ENCODE assay signal across 8 mouse cellular contexts in genomic region chr10:112801560-112801959, GRCm38 (mm10).
DNase-seq lines count a peak whose midpoint lies in the region; ATAC-seq and TF ChIP-seq lines count a peak whose summit lies in the region.
"Had no signal": no experiment of that assay in that cellular context is flagged by ENCODE, and none has a peak within 500 bp of the region (broad histone marks: within the 10 kb centered on the region; RNA-seq: fewer than 3 reads in every experiment).

No protein-coding gene starts in this region.

- H3K4me1 ChIP-seq in bone marrow, adult 2 months (ENCODE audit: control insufficient read depth, insufficient read depth, low read length), result no peaks in the 10 kb centered on the region
- H3K4me1 ChIP-seq in forebrain, embryonic 10.5 days, result peaks cover 14% of the 10 kb centered on the region
- H3K4me1 ChIP-seq in liver, embryonic 14.5 days (replicated peaks; ENCODE audit: control insufficient read depth in 2 of 2, insufficient read depth in 2 of 2, low read length in 1 of 2), result no peaks in the 10 kb centered on the region
- H3K4me1 ChIP-seq: stomach, embryonic 15.5 days had no signal

- no peak overlapping the region for H3K4me3 ChIP-seq in bone marrow, adult 2 months (replicated peaks; ENCODE audit: control insufficient read depth, low read depth, low read length)
- no peak overlapping the region for H3K4me3 ChIP-seq in forebrain, embryonic 10.5 days
- no peak overlapping the region for H3K4me3 ChIP-seq in liver, embryonic 14.5 days (ENCODE audit: insufficient read depth in 1 of 2, low read depth in 2 of 2, low read length in 2 of 2)
- H3K4me3 ChIP-seq: stomach, embryonic 15.5 days had no signal

- no peak overlapping the region for H3K9ac ChIP-seq in liver, embryonic 14.5 days (replicated peaks)
- H3K9ac ChIP-seq: stomach, embryonic 15.5 days had no signal

- no peak for TF ChIP-seq POLR2A in bone marrow, adult 2 months (IDR thresholded peaks at IDR 0.05; ENCODE audit: borderline replicate concordance, control insufficient read depth, low read depth, low read length)

- DNase-seq in urinary bladder, postnatal 14 days (ENCODE audit: low spot score), result peak; percentile 9
- DNase-seq in urinary bladder, postnatal 36 days (ENCODE audit: low spot score in 2 of 2), result no peak
- peak; percentile 40 for DNase-seq in forebrain, embryonic 10.5 days (ENCODE audit: extremely low spot score, low spot score)
- peak; percentile 1 to 24 for DNase-seq in kidney, adult 8-10 months
- peak; percentile 18 to 20 (median 19) for DNase-seq in liver, embryonic 14.5 days (ENCODE audit: low read depth in 3 of 3, low spot score in 3 of 3)
- peak; percentile 84 for DNase-seq in retina, embryonic 14.5 days (ENCODE audit: low spot score)

- TF ChIP-seq CTCF in bone marrow, adult 2 months (IDR thresholded peaks at IDR 0.05; ENCODE audit: control insufficient read depth, insufficient read depth, low read length), result peak; percentile 44
- TF ChIP-seq CTCF in liver, embryonic 14.5 days (IDR thresholded peaks at IDR 0.05; ENCODE audit: low read depth), result peak; percentile 74

- ATAC-seq in liver, embryonic 14.5 days (ENCODE audit: insufficient read depth), result no peak

- H3K36me3 ChIP-seq in forebrain, embryonic 10.5 days (replicated peaks), result no peaks in the 10 kb centered on the region
- no peaks in the 10 kb centered on the region for H3K36me3 ChIP-seq in liver, embryonic 14.5 days (replicated peaks; ENCODE audit: control insufficient read depth, insufficient read depth, low read depth)
- H3K36me3 ChIP-seq: stomach, embryonic 15.5 days had no signal

- H3K27me3 ChIP-seq in forebrain, embryonic 10.5 days (ENCODE audit: poor library complexity, severe bottlenecking), result peaks cover 13% of the 10 kb centered on the region; the same call in 1 of the 2 replicates
- no peaks in the 10 kb centered on the region for H3K27me3 ChIP-seq in liver, embryonic 14.5 days (ENCODE audit: control insufficient read depth, insufficient read depth, low read length)
- H3K27me3 ChIP-seq: stomach, embryonic 15.5 days had no signal

- WGBS in bone marrow, adult 2 months, result 1% methylated on average over 5 of the region's 5 CpGs
- WGBS in forebrain, embryonic 10.5 days, result 12% methylated on average over 5 of the region's 5 CpGs
- 4% methylated on average over 5 of the region's 5 CpGs for WGBS in liver, embryonic 14.5 days (ENCODE audit: insufficient replicate concordance)

- no peak overlapping the region for H3K4me2 ChIP-seq in liver, embryonic 14.5 days (ENCODE audit: low read depth)
- H3K4me2 ChIP-seq: stomach, embryonic 15.5 days had no signal

- H3K9me3 ChIP-seq in forebrain, embryonic 10.5 days, result no peaks in the 10 kb centered on the region
- H3K9me3 ChIP-seq in liver, embryonic 14.5 days (ENCODE audit: control insufficient read depth, low read length), result no peaks in the 10 kb centered on the region
- H3K9me3 ChIP-seq: stomach, embryonic 15.5 days had no signal

- no peak for TF ChIP-seq EP300 in liver, embryonic 14.5 days (IDR thresholded peaks at IDR 0.05; ENCODE audit: low read depth)

- H3K27ac ChIP-seq in bone marrow, adult 2 months (ENCODE audit: control insufficient read depth, insufficient read depth, low read depth, low read length, poor library complexity), result no peak overlapping the region
- no peak overlapping the region for H3K27ac ChIP-seq in forebrain, embryonic 10.5 days
- H3K27ac ChIP-seq in liver, embryonic 14.5 days, result no peak overlapping the region
- H3K27ac ChIP-seq: stomach, embryonic 15.5 days had no signal

Comparison
In these comparisons a context has a peak if more than half of its experiments do, and no peak if none do; other contexts are left out.
1. DNase-seq: peak in urinary bladder, postnatal 14 days (single experiment), forebrain, embryonic 10.5 days (single experiment), kidney, adult 8-10 months (2 of 2), liver, embryonic 14.5 days (3 of 3) and retina, embryonic 14.5 days (single experiment); none in urinary bladder, postnatal 36 days (0 of 2).